Mouse (Mus musculus) forebrain, embryonic 14.5 days (tissue): ENCODE measurements at regions not wholly inside any gene's neighbourhood (a gene's known extent, or its start where the extent isn't known, plus 50 kb on each side); places are given as distances from the start of the nearest gene placed in this dataset.
A peak's percentile ranks its signal among the peaks of the same experiment; 100 is the strongest.

Experiments used
- ATAC-seq: fragments of 200-750 bp; cut with Nextera tagmentation; 2 replicates; pipeline ENCODE4 v1.8.0; 2017; ENCODE audit warnings: mild to moderate bottlenecking, moderate library complexity
- DNase-seq: peaks from one replicate; pipeline ENCODE4 v3.0.0-alpha.2; 2015; ENCODE audit warnings: low spot score
- H3K27ac ChIP-seq: fragments of 300-500 bp; sonication (generic); 2 replicates; pipeline ENCODE4 v1.5.1; 2014; ENCODE audit warnings: low read depth, mild to moderate bottlenecking, control low read depth, low read length, moderate library complexity
- H3K27me3 ChIP-seq: fragments of 300-500 bp; sonication (generic); replicated peaks from 2 replicates; pipeline ENCODE4 v1.6.1; 2014; ENCODE audit warnings: low read length, control low read depth, mixed read lengths; ENCODE audit not compliant: control insufficient read depth, insufficient read depth
- H3K36me3 ChIP-seq: fragments of 300-500 bp; sonication (generic); 2 replicates; pipeline ENCODE4 v1.6.1; 2014; ENCODE audit warnings: low read length, control low read depth; ENCODE audit not compliant: control insufficient read depth, insufficient read depth
- H3K4me1 ChIP-seq: fragments of 300-500 bp; sonication (generic); 2 replicates; pipeline ENCODE4 v1.6.1; 2014; ENCODE audit warnings: antibody characterized with exemption, low read length, control low read depth; ENCODE audit not compliant: control insufficient read depth, insufficient read depth
- H3K4me2 ChIP-seq: fragments of 300-500 bp; sonication (generic); 2 replicates; pipeline ENCODE4 v1.6.1; 2014; ENCODE audit warnings: mild to moderate bottlenecking, control low read depth, low read length
- H3K4me3 ChIP-seq: fragments of 300-500 bp; sonication (generic); 2 replicates; pipeline ENCODE4 v1.5.1; 2014; ENCODE audit warnings: low read depth, low read length, control low read depth
- H3K9ac ChIP-seq: fragments of 300-500 bp; sonication (generic); 2 replicates; pipeline ENCODE4 v1.6.1; 2014; ENCODE audit warnings: mild to moderate bottlenecking, low read length, control low read depth, moderate library complexity
- H3K9me3 ChIP-seq: fragments of 300-500 bp; sonication (generic); replicated peaks from 2 replicates; pipeline ENCODE4 v1.6.1; 2016; ENCODE audit warnings: low read length, control low read depth, mixed read lengths; ENCODE audit not compliant: control insufficient read depth
- WGBS: fragments of 180-500 bp; shearing (Covaris S2); extraction: QIAGEN DNeasy Blood & Tissue Kit; methylation state at CpG from one replicate; pipeline ENCODE4 v1.1.7; 2014; 5-methylcytosine and 5-hydroxymethylcytosine counted together

- Histone ChIP-seq H3K4me1 (no peaks in the 10 kb centered on the region), H3K9ac (no peak overlapping the region), H3K36me3 (no peaks in the 10 kb centered on the region), H3K4me2 (no peak overlapping the region), H3K9me3 (no peaks in the 10 kb centered on the region), H3K27me3 (no peaks in the 10 kb centered on the region), H3K4me3 (no peak overlapping the region), H3K27ac (no peak overlapping the region)
- ATAC-seq (peak; percentile 57; the same call in 1 of the 2 replicates), DNase-seq (peak; percentile 63)
- WGBS = 13% methylated on average over 1 of the region's 1 CpGs
These were observed 723.0 kb upstream of the Mef2c start for GRCm38 (mm10) chr13:82780826-82781225.
